Mouse (Mus musculus) ES-Bruce4 (cell line): ENCODE results near the gene Rxrb.

Experiments
- CTCF ChIP-seq: IDR thresholded peaks from one replicate; pipeline ENCODE4 v1.8.1; 2011; ENCODE audit warnings: low read depth, low read length
- EP300 ChIP-seq: IDR thresholded peaks from 2 replicates; pipeline ENCODE4 v1.6.1; 2011; ENCODE audit warnings: low read depth, low read length; ENCODE audit not compliant: insufficient read depth

DNA sequence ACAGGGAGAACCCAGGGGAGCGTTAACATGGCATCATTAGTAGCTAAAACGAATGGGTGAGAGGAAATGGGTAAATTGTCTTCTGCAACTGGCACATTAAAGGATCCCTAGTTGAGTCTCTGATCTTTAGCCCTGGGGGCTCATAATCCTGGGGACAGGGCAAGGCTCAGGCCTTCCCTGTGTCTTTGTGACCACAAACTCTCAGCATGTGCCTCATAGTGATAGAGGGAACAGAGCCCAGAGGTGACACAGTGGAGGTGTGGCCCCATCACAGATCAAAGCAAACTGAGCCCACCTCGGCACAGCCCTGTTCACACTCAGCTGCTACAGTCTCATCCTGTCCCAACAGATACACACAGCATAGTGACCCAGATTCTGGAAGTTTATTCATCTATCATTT lies 36.0 kb upstream of the Rxrb start:
- TF ChIP-seq EP300 = no peak
- TF ChIP-seq CTCF = no peak
